Mouse (Mus musculus): ENCODE measurements around the gene Pde11a. TPM values are rescaled to one million over a fixed set of nuclear protein-coding genes. Genes with fewer than 3 reads are reported as not detected.

The Pde11a gene
- total RNA-seq, 2 experiments from 2014 or later, result 0.14 to 0.43 TPM

- no peak for DNase-seq
These were observed 179.6 kb downstream of the Pde11a start for GRCm38 (mm10) chr2:76158973-76159372.

DNA sequence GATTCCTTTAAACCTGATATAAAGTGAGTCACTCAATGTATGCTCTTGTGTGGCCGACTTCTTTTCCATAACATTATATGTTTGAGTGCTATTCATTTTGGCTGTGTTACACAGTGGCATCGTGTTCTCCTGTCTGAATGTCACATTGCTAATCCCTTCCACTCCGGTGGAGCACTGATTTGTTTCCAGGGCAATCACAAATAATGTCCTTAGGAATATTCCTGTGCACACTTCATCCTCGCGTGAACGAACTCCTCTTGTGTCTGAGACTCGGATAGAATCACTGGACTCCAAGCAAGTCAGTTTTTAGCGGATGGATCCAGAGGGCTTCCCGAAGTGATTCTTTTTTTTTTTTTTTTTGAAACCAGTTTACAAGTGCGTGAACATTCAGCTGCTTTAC is 197.4 kb downstream of the Pde11a start:
- DNase-seq, result no peak

GRCm38 (mm10) chr2:76132983-76133382 is 205.6 kb downstream of the Pde11a start:
- DNase-seq, result no peak

DNA sequence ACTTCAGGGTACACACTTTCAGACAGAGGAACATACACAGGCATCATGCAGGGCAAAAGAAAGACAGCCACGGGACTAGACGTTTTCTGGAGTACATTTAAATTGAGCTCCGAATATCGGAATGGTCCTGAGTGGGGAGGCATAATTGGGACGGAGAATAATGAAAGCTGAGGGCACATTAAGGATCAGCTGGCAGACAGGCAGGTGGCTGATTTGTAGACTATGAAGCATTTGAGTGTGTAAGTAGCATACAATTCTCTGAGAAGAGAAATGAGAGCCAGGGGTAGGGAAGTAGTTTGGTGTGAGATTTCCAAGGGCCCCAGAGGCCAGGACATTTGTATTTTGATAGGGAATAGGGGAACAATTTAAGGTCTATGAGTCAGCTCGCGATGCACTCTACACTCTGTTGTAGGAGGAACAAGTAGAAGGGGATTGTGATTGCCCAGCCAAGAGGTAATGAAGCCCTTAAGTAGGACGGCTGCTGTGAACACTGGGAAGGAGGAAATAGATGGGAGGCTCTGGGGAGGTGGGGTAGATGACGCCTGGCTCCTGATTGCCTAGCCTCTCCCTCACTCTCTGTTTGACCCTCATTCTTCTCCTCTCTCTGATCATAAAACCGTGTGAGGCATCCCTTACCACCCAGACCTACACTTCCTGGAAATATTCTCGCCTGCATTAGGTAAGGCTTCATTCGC is 208.5 kb downstream of the Pde11a start:
- DNase-seq, result no peak

DNA sequence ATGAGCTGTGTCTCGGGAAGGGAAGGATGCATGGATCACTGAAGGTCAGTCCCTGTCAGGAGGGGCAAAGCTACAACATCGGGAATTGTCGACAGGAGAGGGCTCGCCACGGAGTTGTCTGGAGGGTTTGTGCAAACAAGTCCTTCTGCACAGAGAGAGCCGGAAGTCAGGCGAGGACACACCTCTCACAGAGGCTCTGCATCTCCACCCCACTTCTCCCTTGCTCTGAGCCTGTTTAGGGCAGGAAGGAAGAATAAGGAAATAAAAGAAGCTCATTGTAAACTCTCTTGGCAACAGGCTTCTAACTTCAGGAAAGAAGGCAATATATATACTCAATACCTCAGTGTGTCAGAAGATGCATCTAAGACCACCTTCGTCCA is 209.5 kb downstream of the Pde11a start:
- DNase-seq, result no peak

GRCm38 (mm10) chr2:76128105-76129057 is 210.2 kb downstream of the Pde11a start:
- DNase-seq, result peak; percentile 35

GRCm38 (mm10) chr2:76126651-76127050 is 211.9 kb downstream of the Pde11a start:
- DNase-seq, result no peak

GRCm38 (mm10) chr2:76124821-76125220 is 213.8 kb downstream of the Pde11a start:
- no peak for DNase-seq

DNA sequence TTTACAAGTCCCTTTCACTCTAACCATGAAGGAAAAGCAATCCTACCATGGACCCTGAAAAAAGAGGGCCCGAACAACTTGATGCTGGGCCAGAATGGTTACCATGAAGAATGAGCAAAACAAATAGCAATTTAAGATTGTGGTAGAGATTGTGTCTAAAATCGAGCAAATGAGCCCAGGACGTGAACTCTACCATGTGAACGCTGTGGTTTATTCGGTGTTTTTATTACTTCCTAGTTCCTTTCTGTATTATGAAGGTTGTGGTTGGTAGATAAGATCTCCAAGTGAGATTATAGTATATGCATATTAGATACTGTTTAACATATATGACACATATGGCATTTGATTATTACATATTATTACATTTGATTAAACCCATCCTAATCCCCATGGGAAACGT is 216.4 kb downstream of the Pde11a start:
- DNase-seq, result no peak

DNA sequence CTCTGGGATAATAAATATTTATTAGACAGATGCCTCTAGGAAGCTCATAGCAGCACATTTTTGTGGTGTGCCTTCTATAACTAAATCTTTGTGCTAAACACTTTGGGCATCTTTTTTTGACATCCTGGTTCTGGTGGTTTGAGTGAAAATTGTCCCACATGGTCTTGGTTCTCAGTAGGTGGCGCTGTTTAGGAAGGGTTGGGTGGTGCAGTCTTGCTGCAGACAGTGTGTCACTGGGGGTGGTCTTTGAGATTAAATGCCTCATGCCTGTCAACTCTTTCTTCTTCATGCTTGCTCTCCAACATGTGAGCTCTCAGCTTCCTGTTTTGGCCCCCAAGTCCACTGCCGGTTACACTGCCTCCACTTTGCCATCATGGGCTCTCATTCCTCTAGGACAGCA is 218.7 kb downstream of the Pde11a start:
- no peak for DNase-seq

GRCm38 (mm10) chr2:76118491-76118890 is 220.1 kb downstream of the Pde11a start:
- no peak for DNase-seq

DNA sequence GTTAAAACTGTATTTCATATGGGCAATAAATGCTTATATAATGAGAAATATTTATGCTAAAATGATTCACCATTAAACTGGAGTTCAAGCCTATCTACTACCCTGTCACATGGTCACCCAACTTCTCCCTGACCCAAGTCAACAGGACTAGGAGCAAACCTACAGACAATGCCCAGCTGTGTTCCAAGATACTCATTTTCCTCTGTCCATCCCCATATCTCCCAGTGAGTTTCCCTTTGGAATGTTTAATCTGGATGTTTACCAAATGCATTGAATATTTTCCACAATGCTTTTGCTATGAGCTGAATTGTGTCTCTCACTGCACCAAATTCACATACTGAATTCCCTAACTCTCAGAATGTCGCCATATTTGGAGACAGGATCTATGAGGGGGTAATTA is 221.4 kb downstream of the Pde11a start:
- no peak for DNase-seq

GRCm38 (mm10) chr2:76115696-76116095 is 222.9 kb downstream of the Pde11a start:
- DNase-seq, result peak; percentile 74

- DNase-seq, result peak; percentile 61
These were observed 223.8 kb downstream of the Pde11a start for GRCm38 (mm10) chr2:76114734-76115133.

DNA sequence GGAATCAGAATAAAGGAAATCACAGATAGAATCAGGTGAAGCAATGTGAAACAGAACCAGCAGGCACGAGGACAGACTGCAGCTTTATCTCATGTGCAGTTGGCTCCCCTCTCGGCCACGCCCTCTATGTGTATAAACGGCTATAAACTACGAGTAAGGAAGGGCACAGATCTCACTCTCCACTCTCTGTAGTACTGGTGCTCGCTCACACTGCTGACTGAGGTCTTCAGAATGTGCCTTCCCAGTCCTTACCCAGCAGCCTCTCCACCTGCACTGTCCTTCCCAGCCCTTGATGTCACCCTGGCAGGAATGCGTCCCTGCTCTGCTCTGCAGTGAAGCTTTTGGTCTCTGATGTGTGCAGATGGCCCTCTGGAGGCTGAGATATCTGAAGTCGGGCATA is 228.9 kb downstream of the Pde11a start:
- no peak for DNase-seq

- no peak for DNase-seq
These were observed 236.5 kb downstream of the Pde11a start for GRCm38 (mm10) chr2:76101889-76102602.

GRCm38 (mm10) chr2:76100597-76100996 is 238.0 kb downstream of the Pde11a start:
- no peak for DNase-seq

- no peak for DNase-seq
These were observed 238.7 kb downstream of the Pde11a start for GRCm38 (mm10) chr2:76099726-76100347.

DNA sequence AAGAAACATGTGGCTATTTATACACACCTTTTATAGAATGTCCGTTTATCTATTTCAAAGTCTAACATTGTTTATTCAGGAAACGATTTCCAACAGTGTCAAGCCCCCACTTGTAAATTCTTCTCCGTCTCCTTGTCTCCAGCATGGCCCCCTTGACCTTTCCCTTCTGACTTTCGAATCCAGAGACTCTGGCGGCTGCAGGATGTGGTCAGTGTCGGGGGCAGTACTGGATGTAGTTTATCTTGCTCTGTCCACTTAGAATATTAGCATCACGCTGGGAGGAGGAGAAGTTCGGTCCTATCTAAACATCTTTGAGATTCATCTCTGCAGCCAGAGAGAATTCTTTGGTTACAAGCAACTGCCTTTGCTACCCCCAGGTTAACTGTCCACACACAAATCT is 240.2 kb downstream of the Pde11a start:
- DNase-seq, result no peak

DNA sequence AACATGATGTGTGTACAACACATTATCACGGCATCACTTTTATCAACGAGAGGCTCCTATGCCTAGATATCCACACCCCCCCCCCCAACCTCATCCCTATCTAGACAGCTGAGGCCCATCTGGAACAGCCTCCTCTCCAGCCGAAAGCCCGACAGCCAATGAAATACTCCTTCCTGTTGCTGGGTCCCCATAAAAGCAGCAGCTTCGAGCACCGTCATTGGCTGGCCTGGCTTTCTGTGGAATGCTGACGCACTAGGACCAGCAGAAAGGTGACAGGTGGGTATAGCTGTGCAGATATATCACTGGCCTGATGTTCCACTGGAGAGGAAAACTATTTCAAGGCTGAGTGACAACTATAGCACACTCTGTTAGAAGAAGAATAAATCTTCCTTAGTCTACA is 240.7 kb downstream of the Pde11a start:
- no peak for DNase-seq

GRCm38 (mm10) chr2:76097284-76097683 is 241.3 kb downstream of the Pde11a start:
- DNase-seq, result no peak

GRCm38 (mm10) chr2:76095861-76096260 is 242.7 kb downstream of the Pde11a start:
- no peak for DNase-seq

DNA sequence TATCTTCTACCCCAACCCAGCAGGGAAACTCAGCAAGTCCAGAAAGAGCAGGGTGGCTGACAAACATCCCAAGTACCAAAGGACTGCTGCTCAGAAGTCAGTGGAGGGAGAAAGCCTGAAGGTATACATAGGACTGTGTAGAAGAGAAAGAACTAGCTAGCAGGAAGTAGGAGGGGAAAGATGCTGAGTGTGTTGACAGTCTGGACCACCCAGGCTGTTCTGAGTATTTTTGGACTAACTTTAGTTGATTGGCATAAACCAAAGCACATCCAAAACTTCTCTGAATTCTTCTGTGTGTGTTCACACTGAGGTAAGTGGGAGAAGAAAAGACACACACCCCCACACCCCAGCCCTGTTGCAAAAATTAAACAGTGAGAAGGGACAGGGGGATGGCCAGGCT is 248.1 kb downstream of the Pde11a start:
- no peak for DNase-seq

Measured in heart, postnatal 4 days (tissue).